Mouse (Mus musculus) kidney, adult 9 months (tissue): ENCODE measurements around the gene Bnc1.

Source experiments
- DNase-seq: peaks from one replicate; pipeline ENCODE4 v3.0.0; 2022

Gene Bnc1

DNA sequence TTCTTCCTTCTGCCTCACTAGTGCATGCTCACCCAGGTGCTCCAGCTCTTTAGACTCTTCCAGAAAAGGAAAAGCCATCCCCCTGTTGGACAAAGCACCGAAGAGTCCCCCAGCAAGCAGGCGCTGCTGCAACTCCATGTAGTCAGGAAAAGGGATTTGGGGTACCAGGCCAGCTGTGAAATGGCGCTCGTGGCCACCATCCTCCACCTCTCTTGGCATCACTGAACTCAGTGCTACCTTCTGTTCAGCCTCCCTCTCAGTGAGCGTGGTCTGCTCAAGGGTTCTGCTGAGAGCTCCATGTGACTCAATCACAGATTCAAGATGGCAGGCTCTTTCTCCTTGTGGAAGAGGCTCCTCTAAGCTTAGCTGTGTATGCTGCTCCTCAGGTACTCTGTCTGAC is 18.8 kb downstream of the Bnc1 start:
- no peak for DNase-seq

DNA sequence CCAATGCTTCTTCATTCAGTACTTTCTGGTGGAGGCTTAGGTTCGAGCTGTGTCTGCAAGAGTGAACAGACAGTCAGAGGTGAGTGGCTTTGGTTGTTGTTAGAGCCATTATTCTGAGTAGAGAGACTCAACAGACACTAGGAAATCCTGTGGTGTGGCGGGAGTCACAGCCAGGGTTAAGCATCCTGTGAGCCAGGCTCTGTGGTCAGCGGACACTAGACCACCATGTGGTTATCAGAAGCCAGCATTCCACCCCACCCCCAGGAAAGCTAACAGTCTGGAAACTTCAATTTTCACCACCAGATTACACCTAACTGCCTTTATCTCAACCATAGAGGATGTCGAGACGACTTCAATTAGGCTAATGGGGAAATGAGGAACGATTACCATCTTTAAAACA is 23.1 kb downstream of the Bnc1 start:
- no peak for DNase-seq

GRCm38 (mm10) chr7:81968451-81968850 is 23.6 kb downstream of the Bnc1 start:
- no peak for DNase-seq

DNA sequence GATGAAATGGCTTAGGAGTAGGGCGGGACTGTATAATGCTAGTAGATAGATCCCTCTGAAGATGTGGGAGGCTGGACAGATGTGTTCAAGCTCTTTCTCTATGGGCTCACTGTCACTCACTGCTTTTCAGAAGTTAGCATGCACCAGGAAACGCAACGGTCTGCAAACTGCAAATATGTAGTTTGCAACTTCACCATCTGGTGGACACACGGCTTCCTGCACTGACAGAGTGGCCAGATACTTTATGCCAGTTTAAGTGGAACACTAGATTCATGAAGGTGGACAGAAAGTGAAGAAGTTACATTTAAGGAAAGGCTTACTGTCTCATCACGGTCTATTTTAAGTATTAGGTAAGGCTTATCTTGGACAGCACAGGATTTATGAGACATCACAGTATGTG is 25.9 kb downstream of the Bnc1 start:
- no peak for DNase-seq

- peak; percentile 52 for DNase-seq
Observed at GRCm38 (mm10) chr7:81959704-81960103, 32.4 kb downstream of the Bnc1 start.

- peak; percentile 48 for DNase-seq
Observed at GRCm38 (mm10) chr7:81954208-81954846, 37.8 kb downstream of the Bnc1 start.

GRCm38 (mm10) chr7:81950499-81950898 is 41.6 kb downstream of the Bnc1 start:
- DNase-seq, result no peak

DNA sequence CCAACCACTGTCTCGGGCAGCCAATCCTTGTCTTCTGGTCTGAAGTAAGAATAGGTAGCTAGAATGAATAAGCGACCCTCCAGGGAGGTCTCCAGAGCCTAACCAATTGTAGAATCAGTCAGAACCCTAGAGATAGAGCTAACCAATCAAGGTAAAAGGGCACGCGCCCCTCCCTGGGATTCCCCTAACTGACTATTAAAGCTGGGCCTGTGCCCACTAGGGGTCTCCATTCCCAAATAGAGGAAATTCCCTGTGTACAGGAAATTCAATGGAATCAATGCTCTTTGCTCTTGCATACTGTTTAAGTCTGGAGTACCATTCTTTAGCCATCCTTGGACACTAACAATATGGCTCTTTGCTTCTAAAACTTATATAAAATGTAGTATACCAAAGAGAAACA is 46.7 kb downstream of the Bnc1 start:
- no peak for DNase-seq

GRCm38 (mm10) chr7:81934806-81935205 is 57.3 kb downstream of the Bnc1 start:
- DNase-seq, result peak; percentile 9

- peak; percentile 75 for DNase-seq
Observed at GRCm38 (mm10) chr7:81934267-81934745, 57.8 kb downstream of the Bnc1 start, which contains the start of gene Hdgfl3. Gene Hdgfl3 (minus strand): TSS chr7:81934473.

GRCm38 (mm10) chr7:81933601-81934266 is 58.4 kb downstream of the Bnc1 start:
- DNase-seq, result peak; percentile 23

- DNase-seq, result peak; percentile 5
Observed at GRCm38 (mm10) chr7:81933061-81933600, 59.0 kb downstream of the Bnc1 start.

- peak; percentile 10 for DNase-seq
Observed at GRCm38 (mm10) chr7:81932521-81933045, 59.5 kb downstream of the Bnc1 start.

DNA sequence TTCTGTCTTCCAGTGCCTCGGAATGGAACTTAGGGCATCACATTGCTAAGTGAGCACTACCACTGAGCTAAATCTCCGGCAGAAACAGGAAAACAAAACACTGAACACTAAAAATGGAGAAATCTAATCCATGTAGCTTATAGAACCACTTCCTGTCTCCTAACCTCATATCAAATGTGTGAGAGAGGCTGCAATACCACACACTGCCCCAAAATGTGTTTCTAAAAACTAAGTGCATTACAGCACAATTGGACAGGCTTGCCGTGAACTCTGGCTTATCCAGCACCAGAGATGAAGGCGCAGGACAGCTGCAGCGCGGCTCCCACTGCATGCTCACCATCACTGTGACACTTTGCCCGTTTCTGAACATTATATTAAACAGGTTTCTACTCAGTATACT is 63.1 kb downstream of the Bnc1 start:
- no peak for DNase-seq

GRCm38 (mm10) chr7:81921379-81921952 is 70.6 kb downstream of the Bnc1 start:
- DNase-seq, result no peak

GRCm38 (mm10) chr7:81920314-81920713 is 71.8 kb downstream of the Bnc1 start:
- DNase-seq, result no peak

DNA sequence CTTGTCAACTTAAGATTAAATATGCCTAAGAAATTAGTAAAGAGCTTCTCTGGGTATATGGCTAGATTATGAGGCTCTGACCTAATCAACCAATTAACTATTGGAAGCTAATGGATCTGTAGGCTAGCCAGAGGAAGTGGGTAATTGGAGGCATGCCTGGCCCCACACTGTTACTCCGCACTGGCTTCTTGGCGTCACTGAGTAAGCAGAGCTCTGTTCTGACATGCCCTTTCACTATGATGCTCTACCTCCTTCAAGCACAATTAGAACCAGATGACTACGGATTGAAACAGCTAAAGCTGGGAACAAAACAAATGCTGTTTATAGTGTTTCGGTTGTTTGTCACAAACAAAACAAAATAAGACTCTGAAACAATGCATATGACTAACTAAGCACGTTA is 73.8 kb downstream of the Bnc1 start:
- no peak for DNase-seq
